Mouse (Mus musculus) inflammation-experienced regulatory T-cells, adult 6 months (primary cell): ENCODE measurements at regions not wholly inside any gene's neighbourhood (a gene's known extent, or its start where the extent isn't known, plus 50 kb on each side); places are given as distances from the start of the nearest gene placed in this dataset.
"Not testable (repeated sequence)": the region's sequence is repeated elsewhere in the genome, so short reads cannot be mapped to it uniquely, and the experiment has no call there.

Source experiments
- ATAC-seq: one replicate; pipeline ENCODE4 v1.8.0; 2017

- ATAC-seq: no peak
Observed at GRCm38 (mm10) chr13:52339156-52339555, 191.9 kb downstream of the Diras2 start.

DNA sequence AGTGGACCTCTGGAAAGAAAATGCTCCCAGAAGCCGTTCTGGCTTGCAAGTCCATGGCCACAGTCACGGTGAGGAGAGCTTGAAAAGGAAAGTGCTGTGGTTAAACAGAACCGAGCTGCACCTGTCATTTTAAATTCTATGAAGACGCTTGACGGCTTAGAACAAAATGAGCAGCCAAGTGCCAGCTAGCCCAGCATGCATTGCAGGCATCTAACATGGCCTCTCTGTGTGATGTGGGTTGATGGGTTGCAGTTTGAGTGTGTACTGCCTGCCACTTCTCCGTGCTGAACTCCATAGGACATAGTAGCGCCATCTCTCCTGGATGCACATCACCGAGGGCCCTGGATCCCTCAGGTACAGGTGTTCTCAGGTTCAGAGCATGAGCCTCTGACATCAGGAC, 189.1 kb downstream of the Diras2 start:
- no peak for ATAC-seq

- ATAC-seq: no peak
Observed at GRCm38 (mm10) chr13:52344383-52344782, 186.7 kb downstream of the Diras2 start.

GRCm38 (mm10) chr13:52344853-52345252, 186.2 kb downstream of the Diras2 start:
- ATAC-seq: no peak

DNA sequence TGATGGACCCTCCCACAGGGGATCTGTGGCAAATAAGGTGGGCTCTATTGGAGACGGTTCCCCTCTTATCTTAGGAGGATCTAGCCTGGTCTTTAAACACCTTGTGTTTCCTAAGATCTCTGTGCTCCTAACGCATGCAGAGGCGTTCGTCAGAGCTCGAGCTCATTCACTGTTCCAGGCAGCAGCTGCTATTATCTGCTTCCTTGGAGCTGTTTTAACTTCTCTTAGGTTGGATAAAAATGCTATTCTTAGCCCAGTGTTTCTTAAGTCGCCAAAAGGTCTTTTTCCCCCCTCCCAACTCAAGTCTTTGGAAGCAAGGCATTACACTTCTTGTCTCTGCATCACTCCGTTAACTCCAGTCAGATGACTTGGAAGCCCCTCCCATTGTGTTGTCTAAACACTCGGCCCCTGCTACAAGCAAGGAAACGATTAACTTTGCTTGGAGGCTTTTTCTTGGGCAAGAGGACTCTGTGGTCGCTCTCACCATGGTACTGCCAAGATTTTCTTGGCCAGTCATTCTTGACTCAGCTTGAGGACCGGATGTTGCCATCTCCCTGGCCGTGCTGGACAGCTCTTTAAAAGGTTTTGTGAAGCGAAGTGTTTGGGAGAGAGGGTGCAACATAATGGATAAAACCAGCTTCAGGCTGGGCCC, 185.6 kb downstream of the Diras2 start:
- ATAC-seq: no peak

- ATAC-seq: no peak
Observed at GRCm38 (mm10) chr13:52346027-52346375, 185.1 kb downstream of the Diras2 start.

GRCm38 (mm10) chr13:52347631-52348030, 183.4 kb downstream of the Diras2 start:
- ATAC-seq: no peak

- ATAC-seq: no peak
Observed at GRCm38 (mm10) chr13:52349606-52350005, 181.5 kb downstream of the Diras2 start.

GRCm38 (mm10) chr13:52352576-52352975, 178.5 kb downstream of the Diras2 start:
- ATAC-seq: no peak

DNA sequence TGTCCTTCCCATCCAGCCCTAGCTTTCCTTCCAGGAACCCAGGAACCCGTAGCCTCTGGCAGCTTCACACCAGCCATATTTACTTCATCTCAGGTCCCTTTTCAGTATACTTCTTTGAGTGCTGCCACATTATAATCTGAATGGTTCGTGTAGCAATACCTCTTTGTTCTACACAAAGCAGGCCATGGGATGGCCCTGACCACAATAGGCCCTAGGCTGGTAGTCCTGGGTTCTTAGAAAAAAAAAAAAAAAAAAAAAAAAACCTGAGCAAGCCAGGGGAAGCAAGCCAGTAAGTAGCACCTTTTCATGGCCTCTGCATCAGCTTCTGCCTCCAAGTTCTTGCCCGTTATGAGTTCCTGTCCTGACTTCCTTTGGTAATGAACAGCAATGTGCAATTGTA, 177.6 kb downstream of the Diras2 start:
- ATAC-seq: no peak

DNA sequence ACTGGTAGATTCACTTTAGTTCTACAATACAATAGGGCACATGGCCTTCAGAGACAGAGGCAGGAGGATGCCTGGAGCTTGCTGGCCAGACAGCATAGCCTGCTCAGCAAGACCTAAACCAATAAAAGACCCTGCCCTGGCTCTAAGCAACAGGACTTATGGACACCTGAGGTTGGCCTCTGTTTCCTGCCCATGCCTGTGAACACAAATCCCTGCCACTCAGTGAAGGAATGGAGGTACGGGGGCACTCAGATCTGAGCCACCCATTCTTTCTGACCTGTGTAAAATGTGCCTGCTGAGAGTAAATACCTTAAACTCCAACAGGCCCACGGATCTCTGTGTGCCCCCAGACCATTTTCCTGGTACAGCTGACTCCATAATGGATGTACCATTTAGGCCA, 177.1 kb downstream of the Diras2 start:
- no peak for ATAC-seq

DNA sequence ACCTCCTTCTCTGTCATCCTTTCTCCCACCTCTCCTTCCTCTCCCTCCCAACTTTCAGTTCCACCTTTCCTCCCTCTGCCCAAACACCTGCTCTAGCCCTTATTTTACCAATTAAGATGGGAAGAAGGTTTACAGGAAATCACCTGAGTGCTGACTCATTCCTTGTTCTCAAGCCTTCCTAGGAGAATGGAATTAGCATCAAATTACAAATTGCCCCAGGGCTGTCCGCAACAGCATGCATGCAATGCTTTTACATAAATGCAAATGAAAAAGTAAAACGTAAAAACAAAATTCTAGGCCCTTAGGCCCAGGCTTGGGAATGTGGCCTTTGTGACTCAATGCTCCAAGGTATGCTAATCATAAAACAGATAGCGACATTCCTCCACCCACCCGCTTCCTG, 175.2 kb downstream of the Diras2 start:
- ATAC-seq: not testable (repeated sequence)

- not testable (repeated sequence) for ATAC-seq
Observed at GRCm38 (mm10) chr13:52359332-52359731, 171.7 kb downstream of the Diras2 start.

- ATAC-seq: no peak
Observed at GRCm38 (mm10) chr13:52361177-52361846, 169.8 kb downstream of the Diras2 start.

- no peak for ATAC-seq
Observed at GRCm38 (mm10) chr13:52362266-52362665, 168.8 kb downstream of the Diras2 start.

DNA sequence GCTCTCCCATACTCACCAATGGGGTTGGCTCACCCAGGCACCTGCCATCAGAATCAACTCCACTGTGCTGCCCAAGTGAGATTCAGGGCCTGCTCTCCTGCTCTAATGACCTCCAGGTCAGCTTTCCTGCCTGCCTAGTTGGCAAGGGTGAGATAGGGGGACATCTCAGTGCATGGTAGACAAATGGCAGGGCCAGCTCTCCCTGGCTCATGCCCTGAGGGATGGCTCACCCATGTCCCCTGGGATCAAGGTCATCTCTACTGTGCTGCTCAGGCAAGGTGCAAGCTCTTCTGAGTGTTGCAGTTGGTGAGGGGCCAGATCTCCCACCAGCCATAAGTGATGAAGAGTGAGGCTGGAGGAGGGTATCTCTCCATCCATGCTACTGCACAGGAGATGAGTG, 161.2 kb downstream of the Diras2 start:
- no peak for ATAC-seq

- ATAC-seq: no peak
Observed at GRCm38 (mm10) chr13:52371986-52372385, 159.1 kb downstream of the Diras2 start.

GRCm38 (mm10) chr13:52374781-52375180, 156.3 kb downstream of the Diras2 start:
- ATAC-seq: no peak

DNA sequence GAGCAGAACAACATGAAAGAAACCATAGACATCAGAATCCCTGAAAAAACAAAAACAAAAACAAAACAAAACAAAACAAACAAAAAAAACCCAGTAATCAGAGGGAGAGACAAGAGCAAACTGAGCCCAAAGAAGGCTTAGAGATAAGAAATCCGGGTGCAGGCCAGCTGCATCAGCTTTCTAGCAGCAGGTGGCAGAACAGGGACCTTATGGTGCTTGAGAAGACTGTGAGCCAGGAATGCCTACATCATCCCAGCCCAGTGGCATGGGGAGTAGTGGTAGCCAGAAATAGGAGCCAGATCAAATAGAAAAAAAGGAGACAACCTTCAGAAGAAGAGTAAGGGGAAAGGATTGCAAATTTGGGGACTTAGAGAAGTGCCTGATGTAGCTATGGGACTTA, 152.8 kb downstream of the Diras2 start:
- ATAC-seq: no peak

DNA sequence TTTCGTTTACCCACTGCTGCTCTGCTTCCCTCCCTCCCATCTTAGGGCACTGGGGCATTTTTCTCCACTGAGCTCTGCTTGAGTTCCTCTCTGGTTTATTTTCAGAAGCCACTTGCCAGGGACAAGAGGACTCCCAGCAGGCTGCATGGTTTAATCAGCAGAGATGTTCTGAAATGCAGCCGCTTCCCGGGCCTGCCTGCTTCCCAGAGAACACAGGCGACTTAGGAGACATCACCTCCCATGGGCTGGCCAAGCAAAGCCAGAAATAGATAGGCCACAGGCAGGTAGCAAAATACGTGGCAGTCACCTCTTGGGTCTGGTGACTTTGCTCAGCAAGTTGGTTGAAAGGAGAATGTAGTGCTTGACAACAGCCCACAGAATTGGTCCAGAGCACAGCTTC, 141.8 kb downstream of the Diras2 start:
- ATAC-seq: no peak

- ATAC-seq: no peak
Observed at GRCm38 (mm10) chr13:52395786-52396185, 135.3 kb downstream of the Diras2 start.

DNA sequence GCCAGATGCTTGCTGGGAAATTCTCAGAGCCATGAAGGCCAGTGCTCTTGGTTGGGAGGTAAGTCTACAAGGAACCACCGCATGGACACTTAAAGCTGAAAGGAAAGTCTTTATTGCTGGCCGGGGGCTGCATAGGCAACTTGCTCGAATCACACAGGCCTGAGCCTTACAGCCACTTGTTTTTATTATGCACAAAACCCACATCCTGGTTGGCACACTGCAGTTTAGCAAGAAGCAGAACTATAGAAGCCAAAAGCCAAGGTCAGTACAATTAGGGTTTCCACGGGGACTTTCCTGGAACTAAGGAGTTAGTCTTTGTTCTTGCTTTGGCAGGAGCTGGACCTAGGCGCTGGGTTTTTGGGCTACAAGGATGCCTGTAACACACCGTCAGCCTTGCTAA, 132.7 kb downstream of the Diras2 start:
- no peak for ATAC-seq

- ATAC-seq: no peak
Observed at GRCm38 (mm10) chr13:52399143-52399542, 131.9 kb downstream of the Diras2 start.

DNA sequence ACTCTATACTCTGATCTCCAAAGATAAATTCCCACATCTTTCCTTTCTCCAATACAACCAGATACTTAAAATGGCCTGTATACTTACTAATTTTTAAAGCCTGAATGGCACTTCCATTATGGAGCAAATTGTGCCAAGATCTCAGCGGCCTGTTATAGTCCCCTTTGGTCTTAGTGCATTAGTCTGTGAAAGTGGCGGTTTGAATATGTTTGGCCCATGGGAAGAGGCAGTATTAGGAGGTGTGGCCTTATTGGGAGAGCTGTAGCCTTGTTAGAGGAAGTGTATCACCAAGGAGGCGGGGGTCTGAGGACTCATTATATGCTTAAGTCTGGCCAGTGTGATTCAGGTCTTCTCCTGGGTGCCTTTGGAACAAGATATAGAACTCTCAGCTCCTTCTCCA, 127.3 kb downstream of the Diras2 start:
- ATAC-seq: no peak

DNA sequence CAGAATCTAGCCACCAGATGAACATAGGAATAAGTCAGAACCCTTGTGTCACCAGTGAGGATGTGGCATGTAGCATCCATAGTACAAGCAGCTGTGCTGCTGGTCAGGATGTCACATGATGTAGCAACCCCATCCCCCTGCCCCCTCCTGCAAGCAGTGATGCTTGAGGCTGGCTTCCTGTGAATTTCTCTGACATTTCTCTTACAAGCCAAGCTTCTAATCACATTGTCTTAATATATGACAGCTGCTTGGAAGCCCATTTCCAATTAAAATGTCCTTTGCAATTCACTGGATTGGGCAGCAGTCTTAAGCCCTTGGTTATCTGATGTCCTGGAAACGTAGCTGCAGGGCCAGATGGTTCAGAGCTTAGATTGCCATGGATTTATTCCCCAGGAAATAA, 114.8 kb downstream of the Diras2 start:
- no peak for ATAC-seq
